Mouse (Mus musculus) mouse embryonic stem cell (cell line): ENCODE results near the gene Gm17087.

Experiments
- in situ Hi-C, 2 experiments: fragments of 300-500 bp; cut with MboI; formaldehyde crosslinking; loops; 1 replicate in 1 of 2; 3 replicates in 1 of 2; pipeline ENCODE4 v1.14.3; 2019 to 2020; ENCODE audit warnings: low sequenced_read_pairs in 2 of 2, low pct_unique_long_range_greater_than_20kb in 1 of 2, mixed read lengths in 1 of 2; ENCODE audit not compliant: unreplicated experiment in 1 of 2

Gene Gm17087

GRCm38 (mm10) chr17:8566850-8567249 lies at the start of gene Gm17087:
Gene Gm17087 (minus strand): TSS chr17:8566950.
- in situ Hi-C loops = no loop called here

GRCm38 (mm10) chr17:8613882-8614551 lies 47.3 kb upstream of the Gm17087 start:
- in situ Hi-C loops = loop anchor here in 1 of 2 experiments (10.0 kb wide), 1 partner anchor 321 kb away; no protein-coding TSS in a partner anchor

GRCm38 (mm10) chr17:8611916-8612315 lies 45.2 kb upstream of the Gm17087 start:
- in situ Hi-C loops = loop anchor here in 1 of 2 experiments (10.0 kb wide), 1 partner anchor 323 kb away; no protein-coding TSS in a partner anchor

GRCm38 (mm10) chr17:8606695-8607094 lies 39.9 kb upstream of the Gm17087 start:
- in situ Hi-C loops = no loop called here

GRCm38 (mm10) chr17:8605921-8606320 lies 39.2 kb upstream of the Gm17087 start:
- in situ Hi-C loops = no loop called here

GRCm38 (mm10) chr17:8602976-8603375 lies 36.2 kb upstream of the Gm17087 start:
- in situ Hi-C loops = no loop called here

GRCm38 (mm10) chr17:8597790-8598189 lies 31.0 kb upstream of the Gm17087 start:
- in situ Hi-C loops = loop anchor here in 1 of 2 experiments (10.0 kb wide), 1 partner anchor 133 kb away; no protein-coding TSS in a partner anchor

GRCm38 (mm10) chr17:8592427-8593277 lies 25.9 kb upstream of the Gm17087 start:
- in situ Hi-C loops = loop anchor here in 1 of 2 experiments (5.0 to 10.0 kb wide), 2 partner anchors 45 to 128 kb away; no protein-coding TSS in a partner anchor

- in situ Hi-C loops = no loop called here
These were observed 14.8 kb upstream of the Gm17087 start for GRCm38 (mm10) chr17:8581579-8581978.

- in situ Hi-C loops = no loop called here
These were observed 13.6 kb upstream of the Gm17087 start for GRCm38 (mm10) chr17:8580360-8580759.

GRCm38 (mm10) chr17:8573542-8574260 lies 7.0 kb upstream of the Gm17087 start:
- in situ Hi-C loops = no loop called here

- in situ Hi-C loops = no loop called here
These were observed 3.9 kb downstream of the Gm17087 start for GRCm38 (mm10) chr17:8562886-8563280.

GRCm38 (mm10) chr17:8562101-8562885 lies 4.5 kb downstream of the Gm17087 start:
- in situ Hi-C loops = no loop called here

- in situ Hi-C loops = no loop called here
These were observed 8.8 kb downstream of the Gm17087 start for GRCm38 (mm10) chr17:8557926-8558325.

GRCm38 (mm10) chr17:8556223-8556622 lies 10.5 kb downstream of the Gm17087 start:
- in situ Hi-C loops = no loop called here

GRCm38 (mm10) chr17:8555785-8556184 lies 11.0 kb downstream of the Gm17087 start:
- in situ Hi-C loops = no loop called here

GRCm38 (mm10) chr17:8554219-8554618 lies 12.5 kb downstream of the Gm17087 start:
- in situ Hi-C loops = no loop called here

GRCm38 (mm10) chr17:8553601-8554000 lies 13.1 kb downstream of the Gm17087 start:
- in situ Hi-C loops = no loop called here
